ENCODE assay signal across 10 mouse cellular contexts in genomic region chr16:12146666-12147065, GRCm38 (mm10).
DNase-seq lines count a peak whose midpoint lies in the region; ATAC-seq lines count a peak whose summit lies in the region.
"Had no signal": no experiment of that assay in that cellular context is flagged by ENCODE, and none has a peak within 500 bp of the region (broad histone marks: within the 10 kb centered on the region; RNA-seq: fewer than 3 reads in every experiment).

No protein-coding gene starts in this region.

- no peak overlapping the region for H3K27ac ChIP-seq in heart, embryonic 11.5 days (ENCODE audit: low read depth, low read length)
- H3K27ac ChIP-seq: limb, embryonic 15.5 days had no signal

- H3K36me3 ChIP-seq in heart, embryonic 11.5 days (ENCODE audit: control insufficient read depth, insufficient read depth, low read length) = no peaks in the 10 kb centered on the region
- H3K36me3 ChIP-seq: limb, embryonic 15.5 days had no signal

- DNase-seq in heart, adult 8-10 months (ENCODE audit: low spot score) = peak; percentile 9
- DNase-seq in Muller cell, postnatal 12 days (ENCODE audit: inconsistent ontology term) = peak; percentile 68
- peak; percentile 3 for DNase-seq in cerebellum, adult 9-10 months
- peak; percentile 5 to 8 for DNase-seq in heart, postnatal 36 days
- DNase-seq in ovary, postnatal 14 days (ENCODE audit: low spot score) = no peak

- no peaks in the 10 kb centered on the region for H3K27me3 ChIP-seq in heart, embryonic 11.5 days (ENCODE audit: control insufficient read depth, insufficient read depth, low read length)
- H3K27me3 ChIP-seq: limb, embryonic 15.5 days had no signal

- no peak overlapping the region for H3K4me3 ChIP-seq in heart, embryonic 11.5 days (ENCODE audit: low read depth, low read length)
- H3K4me3 ChIP-seq: erythroblast, embryonic 14.5 days; limb, embryonic 15.5 days had no signal

- no peaks in the 10 kb centered on the region for H3K9me3 ChIP-seq in heart, embryonic 11.5 days (replicated peaks; ENCODE audit: control insufficient read depth, low read length)
- H3K9me3 ChIP-seq: limb, embryonic 15.5 days had no signal

- no peak overlapping the region for H3K9ac ChIP-seq in heart, embryonic 11.5 days (ENCODE audit: low read depth, low read length)
- H3K9ac ChIP-seq: limb, embryonic 15.5 days had no signal

- intact Hi-C loops in heart, postnatal 36 days (cut with DNase I) = no loop called here

- no peaks in the 10 kb centered on the region; the same call in 1 of the 2 replicates for H3K4me1 ChIP-seq in heart, embryonic 11.5 days (ENCODE audit: control insufficient read depth, insufficient read depth, low read length)
- H3K4me1 ChIP-seq: limb, embryonic 15.5 days had no signal

- ATAC-seq in heart, embryonic 11.5 days (replicated peaks; ENCODE audit: insufficient number of reproducible peaks, low FRiP score, low TSS enrichment) = no peak
- ATAC-seq in megakaryocyte, adult 5-6 weeks (ENCODE audit: poor library complexity, severe bottlenecking) = no peak
- ATAC-seq in megakaryocyte progenitor cell, adult 5-6 weeks (replicated peaks; ENCODE audit: poor library complexity) = no peak

- no peak overlapping the region for H3K4me2 ChIP-seq in heart, embryonic 11.5 days
- H3K4me2 ChIP-seq: limb, embryonic 15.5 days had no signal
